17 mouse cellular contexts compared by ENCODE assay signal in genomic region chr19:53187533-53187932, GRCm38 (mm10). TPM values are rescaled to one million over a fixed set of nuclear protein-coding genes. Genes with fewer than 3 reads are reported as not detected.
DNase-seq lines count a peak whose midpoint lies in the region; ATAC-seq and TF ChIP-seq lines count a peak whose summit lies in the region.
"Had no signal": no experiment of that assay in that cellular context is flagged by ENCODE, and none has a peak within 500 bp of the region (broad histone marks: within the 10 kb centered on the region; RNA-seq: fewer than 3 reads in every experiment).

No protein-coding gene starts in this region.

- WGBS in spleen, adult 2 months, result 17% methylated on average over 7 of the region's 7 CpGs
- 26% methylated on average over 7 of the region's 7 CpGs for WGBS in heart, postnatal 0 days

- H3K27me3 ChIP-seq in erythroblast, embryonic 14.5 days (ENCODE audit: control insufficient read depth), result peaks cover 20% of the 10 kb centered on the region
- H3K27me3 ChIP-seq in spleen, adult 2 months (ENCODE audit: control insufficient read depth, insufficient read depth, low read length), result no peaks in the 10 kb centered on the region
- no peaks in the 10 kb centered on the region for H3K27me3 ChIP-seq in heart, postnatal 0 days (ENCODE audit: control insufficient read depth, insufficient read depth, low read length)
- no peaks in the 10 kb centered on the region for H3K27me3 ChIP-seq in splenic B cell, adult 2 months (ENCODE audit: control insufficient read depth, insufficient read depth, low read length, poor library complexity, severe bottlenecking)
- H3K27me3 ChIP-seq: embryonic facial prominence, embryonic 12.5 days; midbrain, embryonic 15.5 days; Patski had no signal

- peak overlapping the region; percentile 82 for H3K27ac ChIP-seq in spleen, adult 2 months (ENCODE audit: insufficient read depth, low read length)
- H3K27ac ChIP-seq in heart, postnatal 0 days (ENCODE audit: low read depth), result peak overlapping the region; percentile 66
- H3K27ac ChIP-seq: embryonic facial prominence, embryonic 12.5 days; midbrain, embryonic 15.5 days had no signal

- TF ChIP-seq EP300 in heart, postnatal 0 days (IDR thresholded peaks at IDR 0.05; ENCODE audit: low read depth), result no peak

- peak in 1 of 2 experiments; percentile 58 for DNase-seq in spleen, adult 2 months (ENCODE audit: low read depth in 1 of 2, low spot score in 2 of 2)
- no peak for DNase-seq in spleen, postnatal 4 days (ENCODE audit: low spot score in 2 of 2)
- DNase-seq in heart, postnatal 0 days (ENCODE audit: low spot score), result no peak
- DNase-seq in splenic B cell, adult 2 months (ENCODE audit: low read depth, low spot score), result peak; percentile 51
- DNase-seq in gastrocnemius, adult 18-20 months (ENCODE audit: low spot score), result no peak
- no peak for DNase-seq in cerebellum, postnatal 10 days
- DNase-seq: adrenal gland, postnatal 25 days; cerebellum, adult 9-10 months; left cerebral cortex, postnatal 4 days had no signal

- no peak for TF ChIP-seq CTCF in spleen, adult 2 months (IDR thresholded peaks at IDR 0.05; ENCODE audit: extremely low read depth, insufficient read depth, insufficient read length, insufficient replicate concordance)
- TF ChIP-seq CTCF in heart, postnatal 0 days (IDR thresholded peaks at IDR 0.05; ENCODE audit: low read depth), result no peak

- H3K4me3 ChIP-seq in erythroblast, embryonic 14.5 days (replicated peaks), result peak overlapping the region; percentile 37
- peak overlapping the region; percentile 19; the same call in 1 of the 2 replicates for H3K4me3 ChIP-seq in spleen, adult 2 months (ENCODE audit: extremely low read depth, insufficient read depth, insufficient read length)
- no peak overlapping the region for H3K4me3 ChIP-seq in heart, postnatal 0 days (ENCODE audit: low read depth, low read length)
- H3K4me3 ChIP-seq: embryonic facial prominence, embryonic 12.5 days; layer of hippocampus, adult 2 months; midbrain, embryonic 15.5 days had no signal

- peak overlapping the region; percentile 47; the same call in 1 of the 2 replicates for H3K9ac ChIP-seq in heart, postnatal 0 days (replicated peaks; ENCODE audit: low read depth, low read length)
- H3K9ac ChIP-seq: embryonic facial prominence, embryonic 12.5 days; midbrain, embryonic 15.5 days had no signal

- no peaks in the 10 kb centered on the region for H3K9me3 ChIP-seq in erythroblast, embryonic 14.5 days (ENCODE audit: control insufficient read depth, low read length)
- H3K9me3 ChIP-seq in heart, postnatal 0 days (replicated peaks; ENCODE audit: control insufficient read depth, low read length), result no peaks in the 10 kb centered on the region
- H3K9me3 ChIP-seq: embryonic facial prominence, embryonic 12.5 days; midbrain, embryonic 15.5 days had no signal

- H3K4me1 ChIP-seq in erythroblast, embryonic 14.5 days (ENCODE audit: control insufficient read depth), result peaks cover 93% of the 10 kb centered on the region
- H3K4me1 ChIP-seq in spleen, adult 2 months (ENCODE audit: control insufficient read depth, insufficient read depth, insufficient read length), result peaks cover 40% of the 10 kb centered on the region
- H3K4me1 ChIP-seq in heart, postnatal 0 days (ENCODE audit: control insufficient read depth, insufficient read depth), result peaks cover 80% of the 10 kb centered on the region
- H3K4me1 ChIP-seq: midbrain, embryonic 15.5 days had no signal

- H3K36me3 ChIP-seq in erythroblast, embryonic 14.5 days (ENCODE audit: control insufficient read depth), result peaks cover 17% of the 10 kb centered on the region
- 0 out of 2 replicates have a peak, but pooled peaks cover 2% of the 10 kb centered on the region for H3K36me3 ChIP-seq in spleen, adult 2 months (ENCODE audit: control insufficient read depth, insufficient read depth, low read length)
- H3K36me3 ChIP-seq in heart, postnatal 0 days (replicated peaks; ENCODE audit: control insufficient read depth, insufficient read depth, low read length), result no peaks in the 10 kb centered on the region
- peaks cover 4% of the 10 kb centered on the region; the same call in 1 of the 2 replicates for H3K36me3 ChIP-seq in splenic B cell, adult 2 months (ENCODE audit: control insufficient read depth, insufficient read depth, low read length, poor library complexity, severe bottlenecking)
- H3K36me3 ChIP-seq: embryonic facial prominence, embryonic 12.5 days; midbrain, embryonic 15.5 days had no signal

- H3K4me2 ChIP-seq in heart, postnatal 0 days (ENCODE audit: low read depth, low read length), result peak overlapping the region; percentile 41
- H3K4me2 ChIP-seq: embryonic facial prominence, embryonic 12.5 days; midbrain, embryonic 15.5 days had no signal

- ATAC-seq in erythroblast, adult 5-6 weeks (replicated peaks; ENCODE audit: low FRiP score, poor library complexity, severe bottlenecking), result no peak
- ATAC-seq in heart, postnatal 0 days (ENCODE audit: insufficient read depth, low read depth), result no peak
- ATAC-seq: forebrain, embryonic 14.5 days; intestine, postnatal 0 days; midbrain, embryonic 15.5 days; Patski had no signal

- TF ChIP-seq POLR2A in spleen, adult 2 months (IDR thresholded peaks at IDR 0.05; ENCODE audit: low read depth, low read length), result no peak; the same call in 1 of the 2 replicates

RNA-seq across cellular contexts. Expression of gene Add3, which starts 47.3 kb away (rescaled TPM):
- polyA plus RNA-seq in erythroblast, embryonic 14.5 days (2012), result 0.09 and 0.18 TPM in 2 replicates
- 38.0 and 46.8 TPM in 2 replicates for total RNA-seq in erythroblast, adult 5-6 weeks (2015; ENCODE audit: low replicate concordance)
- 35.1 and 35.5 TPM in 2 replicates for total RNA-seq in erythroblast, adult 5-6 weeks (2017; ENCODE audit: low replicate concordance)
- polyA plus RNA-seq in spleen, adult 2 months (2012; rRNA removed), result 40.6 and 45.1 TPM in 2 replicates
- total RNA-seq in heart, postnatal 0 days (2014; rRNA removed; ENCODE audit: low replicate concordance), result 62.1 and 78.8 TPM in 2 replicates
- polyA plus RNA-seq in heart, postnatal 0 days (2015; fragmentation: Nextera tagmentation; extraction: Ambion mirVana), result 81.2 and 82.9 TPM in 2 replicates
- total RNA-seq in gastrocnemius, adult 18-20 months (2021), result 10 to 100 TPM; 23.0 to 30.5 TPM
